Mouse (Mus musculus): ENCODE measurements around the gene Srpr. TPM values are rescaled to one million over a fixed set of nuclear protein-coding genes. Genes with fewer than 3 reads are reported as not detected.
A peak's percentile ranks its signal among the peaks of the same experiment; 100 is the strongest.

Gene Srpr
- polyA plus RNA-seq, 1 experiment from 2014 or later: 54.4 TPM

DNA sequence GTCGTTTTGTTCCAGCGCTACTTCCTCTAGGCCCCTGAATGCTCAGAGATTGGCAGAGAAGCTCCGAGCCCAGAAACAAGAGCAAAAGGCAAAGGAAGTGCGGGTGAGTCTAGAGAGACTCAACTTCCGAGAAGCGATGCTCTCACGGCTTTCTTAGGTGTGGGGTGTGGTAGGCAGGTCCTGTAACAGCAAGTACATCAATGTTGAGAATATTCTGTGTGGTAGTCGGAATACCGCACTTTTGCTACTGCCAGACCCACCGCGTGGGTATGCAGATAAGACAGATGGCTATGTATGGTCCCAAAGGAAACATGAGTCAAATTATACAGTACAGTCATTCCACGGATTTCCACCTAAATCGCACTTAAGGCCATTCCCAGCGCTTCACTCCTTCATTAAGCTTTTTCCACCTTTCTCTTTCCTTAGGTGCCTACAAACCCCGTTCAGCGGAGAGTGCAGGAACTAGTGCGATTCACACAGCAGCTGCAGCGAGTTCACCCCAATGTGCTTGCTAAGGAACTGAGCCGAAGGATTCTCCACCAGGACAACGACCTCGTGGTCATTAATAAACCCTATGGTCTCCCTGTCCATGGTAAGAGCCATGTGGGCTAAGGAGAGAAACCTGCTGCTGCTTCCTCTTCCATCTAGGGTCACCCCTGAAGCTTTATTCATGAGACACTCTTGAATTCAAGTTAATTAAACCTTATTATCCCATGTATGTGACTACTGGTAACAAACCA, 68.2 kb downstream of the Srpr start:
- Histone ChIP-seq H3K4me2 (replicated peaks) (peak overlapping the region; percentile 70), H3K4me3 (peak overlapping the region; percentile 87), H3K9me3 (no peaks in the 10 kb centered on the region), H3K27ac (replicated peaks) (peak overlapping the region; percentile 56), H3K27me3 (no peaks in the 10 kb centered on the region), H3K9ac (replicated peaks) (peak overlapping the region; percentile 59), H3K4me1 (peaks cover 24% of the 10 kb centered on the region), H3K36me3 (peaks cover 12% of the 10 kb centered on the region; the same call in 1 of the 2 replicates)
- peak; percentile 59 for ATAC-seq (replicated peaks)
- WGBS: 1% methylated on average over 21 of the region's 21 CpGs

- no peak overlapping the region for H3K9ac ChIP-seq (replicated peaks)
- no peak overlapping the region for H3K4me2 ChIP-seq (replicated peaks)
- no peaks in the 10 kb centered on the region for H3K4me1 ChIP-seq
- no peak for ATAC-seq (replicated peaks)
- H3K27ac ChIP-seq (replicated peaks): no peak overlapping the region
- no peak overlapping the region for H3K4me3 ChIP-seq
- H3K9me3 ChIP-seq: no peaks in the 10 kb centered on the region
- 87% methylated on average over 3 of the region's 3 CpGs for WGBS
- peaks cover 32% of the 10 kb centered on the region for H3K36me3 ChIP-seq
- no peaks in the 10 kb centered on the region for H3K27me3 ChIP-seq
These were observed 77.9 kb downstream of the Srpr start for GRCm38 (mm10) chr9:35277855-35278365.

- no peak for ATAC-seq (replicated peaks)
- no peaks in the 10 kb centered on the region for H3K27me3 ChIP-seq
- H3K9me3 ChIP-seq: no peaks in the 10 kb centered on the region
- H3K4me2 ChIP-seq (replicated peaks): no peak overlapping the region
- H3K4me3 ChIP-seq: no peak overlapping the region
- WGBS: 87% methylated on average over 4 of the region's 4 CpGs
- H3K36me3 ChIP-seq: peaks cover 26% of the 10 kb centered on the region
- no peak overlapping the region for H3K9ac ChIP-seq (replicated peaks)
- peaks cover 4% of the 10 kb centered on the region for H3K4me1 ChIP-seq
- H3K27ac ChIP-seq (replicated peaks): no peak overlapping the region
These were observed 78.5 kb downstream of the Srpr start for GRCm38 (mm10) chr9:35278451-35278850.

DNA sequence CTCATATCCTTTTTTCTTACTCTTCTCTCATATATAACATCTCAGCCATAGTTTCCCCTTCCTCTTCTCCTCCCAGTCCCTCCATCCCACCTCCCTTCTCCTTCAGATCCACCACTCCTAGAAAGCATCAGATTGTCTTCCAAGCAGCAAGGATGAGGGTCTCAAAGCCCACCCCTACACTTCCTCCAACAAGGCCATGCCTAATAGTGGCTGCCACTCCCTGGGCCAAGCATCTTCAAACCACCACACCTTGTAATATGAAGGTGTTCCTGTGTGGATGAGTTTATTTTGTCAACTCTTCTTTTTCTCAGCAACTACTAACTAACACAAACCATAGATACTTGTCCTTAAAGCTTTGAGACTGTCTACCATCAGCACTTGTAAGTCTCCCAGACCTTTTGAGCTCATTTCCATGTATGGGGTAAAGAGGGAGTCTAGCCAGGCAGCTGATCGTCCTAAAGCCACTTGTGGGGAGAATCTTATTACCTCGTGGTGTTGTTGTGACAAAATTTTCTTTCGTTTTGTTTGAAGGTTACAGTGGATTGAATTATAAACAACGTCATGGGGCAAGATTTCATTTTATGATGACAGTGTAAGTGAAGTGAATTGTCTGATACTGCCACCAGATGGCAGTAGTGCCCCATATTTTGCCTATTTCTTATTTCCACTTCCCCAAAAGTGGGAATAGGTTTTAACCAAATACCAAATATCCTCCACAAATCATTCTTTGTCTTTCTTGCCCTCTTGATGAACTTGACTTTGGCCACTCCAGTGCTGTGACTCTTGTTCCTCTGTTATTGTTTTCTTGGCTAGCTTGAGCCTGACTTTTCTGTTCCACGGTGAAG, 82.3 kb downstream of the Srpr start:
- no peak overlapping the region for H3K4me3 ChIP-seq
- peaks cover 6% of the 10 kb centered on the region for H3K4me1 ChIP-seq
- no peaks in the 10 kb centered on the region for H3K27me3 ChIP-seq
- H3K36me3 ChIP-seq: peaks cover 5% of the 10 kb centered on the region
- WGBS: 18% methylated on average over 5 of the region's 5 CpGs
- no peak overlapping the region for H3K4me2 ChIP-seq (replicated peaks)
- no peak overlapping the region for H3K9ac ChIP-seq (replicated peaks)
- no peak overlapping the region for H3K27ac ChIP-seq (replicated peaks)
- no peaks in the 10 kb centered on the region for H3K9me3 ChIP-seq
- ATAC-seq (replicated peaks): 0 out of 2 replicates have a peak, but pooled peaks have one; percentile 58

GRCm38 (mm10) chr9:35282851-35283200, 82.9 kb downstream of the Srpr start:
- Histone ChIP-seq H3K27ac (replicated peaks) (no peak overlapping the region), H3K4me1 (peaks cover 6% of the 10 kb centered on the region), H3K9me3 (no peaks in the 10 kb centered on the region), H3K4me2 (replicated peaks) (no peak overlapping the region), H3K27me3 (no peaks in the 10 kb centered on the region), H3K9ac (replicated peaks) (no peak overlapping the region), H3K36me3 (peaks cover 3% of the 10 kb centered on the region), H3K4me3 (no peak overlapping the region)
- 66% methylated on average over 5 of the region's 5 CpGs for WGBS
- ATAC-seq (replicated peaks): 0 out of 2 replicates have a peak, but pooled peaks have one; percentile 35

DNA sequence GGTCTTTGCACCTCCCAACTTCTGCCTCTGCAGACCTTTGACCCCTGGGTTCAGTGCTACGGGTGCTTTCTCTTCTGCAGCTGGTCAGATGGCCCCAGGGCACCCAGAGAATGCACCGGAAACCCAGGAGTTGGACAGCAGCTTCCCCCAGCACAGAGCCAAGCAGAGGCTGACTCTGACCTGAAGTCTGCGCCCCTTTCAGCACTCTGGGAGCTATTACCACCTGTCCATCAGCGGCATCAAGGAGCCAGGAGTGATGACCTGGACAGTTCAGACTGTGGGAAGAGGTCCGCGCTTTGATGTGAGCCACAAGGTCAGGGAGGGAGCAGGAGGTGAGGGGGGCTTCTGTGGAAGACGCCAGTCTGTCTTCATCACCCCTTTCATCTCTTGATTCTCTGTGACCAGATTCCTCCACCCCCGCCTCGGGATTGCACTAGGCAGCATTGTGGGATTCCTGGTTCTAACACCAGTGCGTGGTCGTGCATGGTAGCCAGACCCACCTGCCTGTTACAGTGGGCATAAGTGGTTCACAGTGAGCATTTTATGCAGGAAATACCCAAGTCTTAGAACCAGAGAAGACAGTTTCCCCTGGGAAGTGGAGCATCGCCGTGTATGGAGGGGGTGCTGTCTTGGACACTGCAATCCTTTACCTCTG, 83.6 kb downstream of the Srpr start:
- WGBS: 78% methylated on average over 13 of the region's 13 CpGs
- H3K27ac ChIP-seq (replicated peaks): no peak overlapping the region
- H3K4me3 ChIP-seq: no peak overlapping the region
- H3K4me2 ChIP-seq (replicated peaks): no peak overlapping the region
- no peaks in the 10 kb centered on the region for H3K9me3 ChIP-seq
- no peak overlapping the region for H3K9ac ChIP-seq (replicated peaks)
- H3K27me3 ChIP-seq: no peaks in the 10 kb centered on the region
- H3K36me3 ChIP-seq: no peaks in the 10 kb centered on the region
- peaks cover 6% of the 10 kb centered on the region for H3K4me1 ChIP-seq
- peak; percentile 24; the same call in 1 of the 2 replicates for ATAC-seq (replicated peaks)

GRCm38 (mm10) chr9:35284351-35284750, 84.4 kb downstream of the Srpr start:
- Histone ChIP-seq H3K36me3 (no peaks in the 10 kb centered on the region), H3K27me3 (no peaks in the 10 kb centered on the region), H3K4me2 (replicated peaks) (no peak overlapping the region), H3K4me1 (peaks cover 6% of the 10 kb centered on the region), H3K4me3 (no peak overlapping the region), H3K9me3 (no peaks in the 10 kb centered on the region), H3K27ac (replicated peaks) (no peak overlapping the region), H3K9ac (replicated peaks) (no peak overlapping the region)
- 88% methylated on average over 4 of the region's 4 CpGs for WGBS
- ATAC-seq (replicated peaks): no peak

DNA sequence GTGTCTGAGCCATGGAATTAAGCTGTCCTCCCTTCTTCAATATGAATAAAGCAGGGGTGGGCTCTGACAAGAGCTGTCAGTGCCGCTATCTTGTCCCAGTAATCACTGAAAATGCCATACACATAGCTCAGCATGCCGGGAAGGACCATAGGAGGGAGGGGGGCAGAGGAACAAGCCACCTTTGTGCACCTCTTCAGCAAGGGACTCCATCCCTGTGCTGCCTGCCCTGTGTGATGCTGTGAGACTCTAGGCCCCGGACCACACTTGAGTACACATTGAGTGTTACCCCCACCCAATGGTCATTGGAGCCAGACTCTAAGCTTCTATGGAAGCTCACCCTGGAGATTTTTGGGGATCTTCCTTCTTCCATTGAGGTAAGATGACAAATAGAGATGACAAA, 86.4 kb downstream of the Srpr start:
- no peaks in the 10 kb centered on the region for H3K36me3 ChIP-seq
- H3K9me3 ChIP-seq: no peaks in the 10 kb centered on the region
- H3K9ac ChIP-seq (replicated peaks): no peak overlapping the region
- WGBS: 95% methylated on average over 3 of the region's 3 CpGs
- no peak overlapping the region for H3K4me3 ChIP-seq
- H3K27me3 ChIP-seq: no peaks in the 10 kb centered on the region
- no peak overlapping the region for H3K4me2 ChIP-seq (replicated peaks)
- ATAC-seq (replicated peaks): no peak
- H3K4me1 ChIP-seq: peaks cover 6% of the 10 kb centered on the region
- H3K27ac ChIP-seq (replicated peaks): no peak overlapping the region

DNA sequence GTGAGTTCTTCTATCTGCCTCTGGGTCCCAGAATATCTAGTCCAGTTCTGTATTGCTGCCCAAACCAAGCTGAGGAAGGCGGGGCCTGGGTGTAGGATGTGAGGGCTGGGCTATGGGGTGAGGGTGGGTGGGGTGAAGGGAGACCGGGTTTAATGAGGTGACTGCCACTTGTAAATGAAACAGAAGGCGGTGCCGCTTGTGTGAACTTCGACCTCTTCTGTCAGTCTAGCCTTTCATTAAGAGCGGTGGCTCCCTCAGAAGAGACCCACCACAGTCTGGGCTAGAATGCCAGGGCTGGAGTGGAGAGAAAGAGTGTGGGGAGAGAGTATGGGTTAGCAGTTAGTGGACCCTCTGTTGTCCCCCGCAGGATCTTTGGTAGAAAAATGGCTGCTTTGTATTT, 90.0 kb downstream of the Srpr start:
- no peaks in the 10 kb centered on the region for H3K27me3 ChIP-seq

DNA sequence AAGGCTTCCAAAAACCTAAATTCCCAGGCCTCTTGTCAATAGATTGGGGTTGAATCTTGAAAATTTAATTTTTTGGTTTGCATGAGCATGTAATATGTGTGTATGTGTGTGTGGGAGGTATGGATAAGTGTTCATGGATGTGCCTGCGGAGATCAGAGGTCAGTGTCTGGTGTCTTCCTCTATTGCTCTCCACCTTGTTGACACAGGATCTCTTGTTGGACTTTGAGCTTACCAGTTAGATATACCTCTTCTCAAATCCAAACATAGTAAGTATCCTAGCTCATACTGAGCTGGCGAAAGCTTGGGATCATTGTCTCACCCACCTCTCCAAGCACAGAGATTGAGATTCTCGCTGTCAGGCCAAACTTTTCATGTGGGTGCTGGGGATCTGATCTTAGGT, 90.4 kb downstream of the Srpr start:
- H3K9me3 ChIP-seq: no peaks in the 10 kb centered on the region
- H3K27ac ChIP-seq (replicated peaks): no peak overlapping the region
- H3K4me2 ChIP-seq (replicated peaks): no peak overlapping the region
- no peaks in the 10 kb centered on the region for H3K36me3 ChIP-seq
- H3K9ac ChIP-seq (replicated peaks): no peak overlapping the region
- no peaks in the 10 kb centered on the region for H3K4me1 ChIP-seq
- WGBS: 95% methylated on average over 3 of the region's 3 CpGs
- no peak overlapping the region for H3K4me3 ChIP-seq
- no peaks in the 10 kb centered on the region for H3K27me3 ChIP-seq
- ATAC-seq (replicated peaks): no peak

More for the DNA sequence above, 90.0 kb downstream of the Srpr start:
- no peak overlapping the region for H3K4me2 ChIP-seq (replicated peaks)
- H3K36me3 ChIP-seq: no peaks in the 10 kb centered on the region
- no peak for ATAC-seq (replicated peaks)
- H3K4me1 ChIP-seq: no peaks in the 10 kb centered on the region
- H3K9me3 ChIP-seq: no peaks in the 10 kb centered on the region
- H3K27ac ChIP-seq (replicated peaks): no peak overlapping the region
- H3K4me3 ChIP-seq: no peak overlapping the region
- 18% methylated on average over 7 of the region's 7 CpGs for WGBS
- H3K9ac ChIP-seq (replicated peaks): no peak overlapping the region

GRCm38 (mm10) chr9:35290916-35291315, 90.9 kb downstream of the Srpr start:
- Histone ChIP-seq H3K4me1 (no peaks in the 10 kb centered on the region), H3K9ac (replicated peaks) (no peak overlapping the region), H3K27me3 (no peaks in the 10 kb centered on the region), H3K27ac (replicated peaks) (no peak overlapping the region), H3K9me3 (no peaks in the 10 kb centered on the region), H3K36me3 (no peaks in the 10 kb centered on the region), H3K4me2 (replicated peaks) (no peak overlapping the region), H3K4me3 (no peak overlapping the region)
- ATAC-seq (replicated peaks): no peak
- 64% methylated on average over 4 of the region's 4 CpGs for WGBS

- 60% methylated on average over 5 of the region's 5 CpGs for WGBS
- H3K4me2 ChIP-seq (replicated peaks): no peak overlapping the region
- H3K9ac ChIP-seq (replicated peaks): no peak overlapping the region
- no peaks in the 10 kb centered on the region for H3K27me3 ChIP-seq
- no peaks in the 10 kb centered on the region for H3K9me3 ChIP-seq
- H3K4me1 ChIP-seq: no peaks in the 10 kb centered on the region
- H3K4me3 ChIP-seq: no peak overlapping the region
- no peak overlapping the region for H3K27ac ChIP-seq (replicated peaks)
- no peaks in the 10 kb centered on the region for H3K36me3 ChIP-seq
- no peak for ATAC-seq (replicated peaks)
These were observed 93.5 kb downstream of the Srpr start for GRCm38 (mm10) chr9:35293465-35293864.
